Mouse (Mus musculus) left cerebral cortex, adult 8-10 months (tissue): ENCODE measurements at regions not wholly inside any gene's neighbourhood (a gene's known extent, or its start where the extent isn't known, plus 50 kb on each side); places are given as distances from the start of the nearest gene placed in this dataset.

Source experiments
- DNase-seq, 2 experiments: peaks; one replicate each; pipeline ENCODE4 v3.0.0; 2022; ENCODE audit warnings: low spot score in 2 of 2

DNA sequence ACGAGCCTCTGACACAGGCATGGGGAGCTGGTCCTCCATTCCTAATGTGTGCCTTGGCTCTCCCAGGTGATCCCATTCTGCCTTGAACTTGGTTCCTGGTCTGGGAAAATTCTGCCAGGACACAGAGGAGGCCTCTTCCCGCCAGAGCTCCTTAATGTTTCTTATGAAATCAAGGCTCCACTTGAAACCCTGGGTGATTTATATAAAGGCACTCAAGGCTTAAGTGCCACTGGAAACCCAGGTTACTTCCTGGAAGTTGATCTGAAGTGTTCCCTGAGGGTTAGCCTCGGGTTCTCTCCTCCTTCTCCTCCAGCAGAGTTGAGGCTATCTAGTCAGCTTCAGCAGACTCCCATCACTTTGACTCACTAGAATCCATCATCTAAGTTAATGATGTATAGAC lies 451.9 kb downstream of the Ate1 start:
- no peak for DNase-seq

DNA sequence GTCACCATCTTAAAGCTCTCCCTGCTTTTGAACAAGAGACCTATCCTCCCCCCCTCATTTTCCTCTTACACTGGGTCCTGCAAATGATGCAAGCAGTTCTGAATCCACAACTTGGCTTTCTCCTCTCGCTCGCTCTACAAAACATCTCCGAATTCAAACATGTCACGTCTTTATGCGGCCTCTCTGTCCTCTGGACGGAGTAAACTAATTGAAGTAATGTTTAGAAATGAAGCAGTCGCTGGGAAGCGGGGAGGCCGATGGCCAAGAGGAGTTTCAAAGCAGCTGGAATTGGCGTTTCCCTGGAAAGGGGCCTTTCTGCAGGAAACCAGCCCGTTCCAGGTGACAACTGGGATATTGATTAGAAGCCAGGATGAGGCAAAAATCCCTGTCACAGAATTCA lies 446.8 kb downstream of the Ate1 start:
- DNase-seq = no peak

DNA sequence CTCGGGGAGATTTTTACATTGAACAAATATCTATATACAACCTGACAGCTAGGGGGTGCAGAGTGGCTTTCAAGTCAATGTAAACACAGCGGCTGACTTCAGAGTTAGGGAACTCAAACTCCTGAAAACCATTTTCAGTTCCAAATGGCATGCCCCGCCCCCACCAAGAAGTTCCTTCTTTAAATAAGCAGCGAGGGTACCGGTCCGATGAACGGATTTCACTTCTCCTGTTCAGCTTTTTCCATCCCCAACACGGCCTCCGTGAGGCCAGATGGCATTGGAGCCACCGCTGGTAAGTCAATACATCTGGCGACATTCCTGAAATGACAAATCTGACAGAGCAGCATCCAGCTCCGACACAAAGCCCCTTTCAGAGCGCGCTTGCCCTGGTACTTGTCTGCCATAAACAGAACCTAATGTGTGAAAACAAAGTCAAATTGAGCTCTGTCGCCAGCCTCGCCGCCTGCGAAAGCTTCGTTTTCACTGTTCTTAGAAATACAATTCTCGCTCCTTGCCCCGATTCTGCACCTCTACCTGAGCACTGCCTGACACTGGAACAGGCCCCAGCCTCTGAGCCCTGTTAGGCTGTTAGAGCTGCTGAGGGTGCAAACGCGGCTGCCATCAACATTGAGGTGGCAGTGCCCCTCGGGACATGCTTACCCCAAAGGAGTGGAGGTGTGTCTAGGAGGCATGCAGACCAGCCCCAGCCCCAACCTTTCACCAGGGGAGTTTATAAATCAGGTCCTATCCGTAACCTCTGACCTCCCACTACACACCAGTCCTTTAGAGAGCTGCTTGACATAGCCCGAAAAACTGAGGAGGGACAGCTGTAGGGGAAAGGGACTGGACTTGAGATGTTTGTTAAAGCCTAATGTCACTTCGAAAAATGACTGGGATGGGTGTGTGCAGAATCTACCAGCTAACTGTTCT lies 446.0 kb downstream of the Ate1 start:
- DNase-seq = peak; percentile 18 to 26

DNA sequence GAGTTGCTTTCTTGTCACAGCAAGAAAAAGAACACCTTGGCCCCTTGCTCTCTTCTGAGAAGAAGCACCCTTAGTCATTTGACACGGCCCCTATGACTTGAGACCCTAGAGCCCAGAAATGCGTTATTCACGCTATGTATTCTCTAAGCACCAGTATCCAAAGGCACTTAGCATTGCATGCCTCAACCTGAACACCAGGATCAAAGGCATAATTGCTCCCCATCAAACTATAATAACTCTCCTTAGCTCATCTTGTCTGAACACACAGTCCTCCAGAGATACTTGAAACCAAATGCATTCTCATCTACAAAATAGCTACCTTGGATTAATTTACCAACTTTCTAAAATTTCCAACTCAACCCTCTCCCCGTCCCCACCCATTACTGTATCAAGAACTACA lies 437.5 kb downstream of the Ate1 start:
- no peak for DNase-seq

DNA sequence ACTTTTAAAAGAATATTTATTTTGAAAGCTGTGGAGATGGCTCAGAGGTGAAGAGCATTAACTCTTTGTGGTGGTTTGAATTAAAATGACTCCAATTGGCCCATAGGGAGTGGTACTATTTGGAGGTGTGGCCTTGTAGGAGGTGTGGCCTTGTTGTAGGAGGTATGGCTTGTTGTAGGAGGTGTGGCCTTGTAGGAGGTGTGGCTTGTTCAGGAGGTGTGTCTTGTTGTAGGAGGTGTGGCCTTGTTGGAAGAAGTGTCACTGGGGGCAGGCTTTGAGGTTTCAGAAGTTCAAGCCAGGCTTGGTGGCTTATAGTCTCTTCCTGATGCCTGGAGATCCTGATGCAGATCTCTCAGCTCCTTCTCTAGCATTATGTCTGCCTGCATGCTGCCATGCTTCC lies 434.5 kb downstream of the Ate1 start:
- no peak for DNase-seq

DNA sequence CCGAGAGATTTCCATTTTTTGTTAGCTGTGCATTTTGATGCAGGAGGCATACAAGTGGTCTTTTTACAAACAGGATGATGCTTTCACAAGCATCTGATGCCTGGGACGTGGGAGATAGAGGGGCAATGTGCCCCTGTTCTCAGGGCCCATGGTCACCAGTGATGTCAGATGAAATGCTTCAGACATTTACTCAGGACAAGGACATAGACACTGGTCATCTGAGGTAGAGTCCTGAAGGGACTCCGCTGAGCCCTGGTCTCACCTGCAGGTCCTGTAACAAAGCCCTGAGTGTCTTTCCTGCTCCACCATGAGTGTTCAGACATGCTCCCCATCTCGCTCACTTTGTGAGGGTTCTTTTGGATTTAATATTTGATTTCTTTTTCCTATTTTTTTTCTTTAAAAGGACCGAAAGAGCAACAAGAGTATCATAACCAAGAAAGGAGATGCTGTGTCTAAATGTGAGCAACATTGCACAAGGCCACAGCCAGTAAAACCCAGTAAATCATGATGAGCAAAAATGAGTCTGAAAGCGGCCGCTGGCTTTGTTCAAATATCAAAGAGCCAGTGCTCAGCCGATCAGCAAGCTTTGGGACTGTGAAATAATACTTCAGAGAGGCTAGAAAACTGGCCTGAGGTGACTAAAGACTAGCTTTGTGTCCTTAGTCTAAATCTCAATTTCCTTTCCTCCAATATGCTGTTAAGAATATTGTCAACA lies 430.1 kb downstream of the Ate1 start:
- DNase-seq = no peak

DNA sequence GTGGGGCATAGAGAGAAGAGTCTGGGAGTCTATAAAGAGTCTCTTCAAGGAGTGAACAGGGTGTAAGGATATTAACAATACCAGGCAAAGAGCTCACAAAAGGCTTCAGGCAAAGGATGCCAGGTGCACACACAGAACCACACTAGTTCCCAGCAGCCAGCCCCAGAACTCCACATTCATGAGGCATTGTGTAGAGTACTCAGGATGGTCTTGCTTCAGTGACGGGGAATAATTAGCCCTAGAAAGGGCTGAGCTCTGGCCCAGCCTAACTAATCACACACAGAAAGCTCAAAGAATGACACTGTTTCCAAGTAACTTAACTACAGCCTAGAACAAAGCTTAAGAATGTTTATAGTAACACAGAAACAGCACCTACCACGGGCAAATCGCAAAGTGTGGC lies 428.2 kb downstream of the Ate1 start:
- DNase-seq = no peak

DNA sequence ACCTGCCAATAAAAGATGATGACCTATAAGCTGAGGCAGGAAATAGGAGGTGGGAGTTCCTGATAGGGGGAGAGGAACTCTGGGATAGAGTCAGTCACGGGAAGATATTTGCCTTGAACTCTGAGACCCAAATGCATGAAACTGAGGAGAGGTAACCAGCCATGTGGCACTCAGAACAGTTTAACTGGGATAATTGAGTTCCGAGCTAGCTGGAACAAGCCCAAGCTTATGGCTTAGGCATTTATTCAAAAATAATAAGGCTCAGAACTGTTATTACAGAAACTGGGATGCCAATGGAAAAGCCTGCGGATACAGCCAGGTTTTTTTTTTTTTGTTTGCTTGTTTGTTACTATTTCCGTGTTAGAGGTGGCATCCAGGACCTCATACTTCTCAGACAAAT lies 425.0 kb downstream of the Ate1 start:
- no peak for DNase-seq

DNA sequence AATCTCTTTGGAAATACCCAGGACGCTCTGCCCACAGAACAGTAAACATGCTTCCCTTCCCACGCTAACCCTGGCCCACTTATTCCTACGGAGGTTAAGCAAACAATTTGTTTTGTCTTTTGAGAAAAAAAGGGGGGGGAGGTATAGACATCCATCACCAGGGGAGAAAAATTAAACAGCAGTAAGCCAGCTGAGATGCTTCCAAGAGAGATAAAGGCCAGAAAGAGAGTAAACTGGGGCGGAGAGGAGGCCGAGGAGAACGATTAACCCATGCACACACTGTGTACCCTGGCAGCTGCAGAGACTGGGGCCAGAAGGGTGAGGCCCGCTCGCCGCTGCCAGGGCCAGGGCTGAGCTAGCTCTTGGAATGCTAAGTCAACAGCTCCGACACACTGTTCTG lies 421.6 kb downstream of the Ate1 start:
- no peak for DNase-seq

DNA sequence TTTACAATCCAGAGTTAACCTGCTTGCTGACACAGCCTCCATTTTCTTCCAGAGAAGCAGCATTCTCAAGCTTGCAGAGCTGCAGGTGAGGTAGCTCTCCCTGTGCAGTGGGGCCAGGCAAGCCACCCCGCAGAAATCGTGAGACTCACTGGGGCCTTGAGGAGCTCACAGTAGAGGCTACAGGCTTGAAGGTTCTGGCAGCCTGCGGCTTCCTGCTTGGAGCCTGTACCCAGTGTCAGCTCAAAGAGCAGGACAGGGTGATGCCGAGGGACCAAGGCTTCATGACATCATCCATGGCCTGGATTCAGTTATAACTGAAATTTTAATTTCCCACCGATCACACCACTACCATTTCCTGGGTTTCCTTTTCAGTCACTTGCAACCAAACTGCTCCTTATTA lies 417.5 kb downstream of the Ate1 start:
- DNase-seq = no peak

DNA sequence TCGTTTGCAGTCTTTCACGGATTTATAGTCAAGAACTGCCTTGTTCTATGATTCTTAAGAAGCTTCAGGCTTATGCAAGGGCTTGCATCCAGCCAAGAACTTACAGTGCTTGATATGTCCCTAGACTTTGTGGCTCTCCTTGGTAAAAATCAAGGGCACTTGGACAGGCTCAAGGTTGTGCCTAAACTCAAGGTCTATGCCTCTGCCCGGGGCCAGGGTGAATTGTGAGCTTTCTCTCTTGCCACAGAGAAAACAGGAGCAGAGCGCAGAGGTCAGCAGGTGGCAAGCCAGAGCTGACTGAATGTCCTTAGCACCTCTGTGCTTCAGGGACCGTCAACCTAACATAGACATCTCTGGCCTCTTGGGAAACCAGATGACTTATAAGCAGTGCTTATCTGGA lies 413.2 kb downstream of the Ate1 start:
- no peak for DNase-seq

DNA sequence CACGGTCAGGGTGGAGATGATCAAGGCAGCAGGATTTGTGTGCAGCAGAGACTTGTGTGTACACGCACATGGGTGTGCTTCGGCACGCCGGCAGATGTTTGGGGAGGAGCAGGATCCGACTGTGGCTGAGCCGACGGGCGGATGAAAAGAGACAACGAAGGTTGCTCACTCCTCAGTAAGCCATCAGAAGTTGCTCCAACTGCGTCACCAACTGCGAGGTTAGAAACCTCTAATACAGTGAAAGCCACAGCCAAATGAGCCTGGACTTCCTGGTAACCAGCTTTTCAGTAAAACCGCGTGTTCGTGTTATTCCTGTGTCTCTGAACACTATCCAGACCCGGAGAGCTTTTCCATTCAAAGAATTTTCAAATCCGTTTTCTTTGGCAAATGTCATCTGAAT lies 411.8 kb downstream of the Ate1 start:
- no peak for DNase-seq
